Mouse (Mus musculus): ENCODE data around the gene Scube1. TPM values are rescaled to one million over a fixed set of nuclear protein-coding genes. Genes with fewer than 3 reads are reported as not detected.

Scube1 gene
- polyA plus RNA-seq, 2 experiments from 2014 or later: not detected

DNA sequence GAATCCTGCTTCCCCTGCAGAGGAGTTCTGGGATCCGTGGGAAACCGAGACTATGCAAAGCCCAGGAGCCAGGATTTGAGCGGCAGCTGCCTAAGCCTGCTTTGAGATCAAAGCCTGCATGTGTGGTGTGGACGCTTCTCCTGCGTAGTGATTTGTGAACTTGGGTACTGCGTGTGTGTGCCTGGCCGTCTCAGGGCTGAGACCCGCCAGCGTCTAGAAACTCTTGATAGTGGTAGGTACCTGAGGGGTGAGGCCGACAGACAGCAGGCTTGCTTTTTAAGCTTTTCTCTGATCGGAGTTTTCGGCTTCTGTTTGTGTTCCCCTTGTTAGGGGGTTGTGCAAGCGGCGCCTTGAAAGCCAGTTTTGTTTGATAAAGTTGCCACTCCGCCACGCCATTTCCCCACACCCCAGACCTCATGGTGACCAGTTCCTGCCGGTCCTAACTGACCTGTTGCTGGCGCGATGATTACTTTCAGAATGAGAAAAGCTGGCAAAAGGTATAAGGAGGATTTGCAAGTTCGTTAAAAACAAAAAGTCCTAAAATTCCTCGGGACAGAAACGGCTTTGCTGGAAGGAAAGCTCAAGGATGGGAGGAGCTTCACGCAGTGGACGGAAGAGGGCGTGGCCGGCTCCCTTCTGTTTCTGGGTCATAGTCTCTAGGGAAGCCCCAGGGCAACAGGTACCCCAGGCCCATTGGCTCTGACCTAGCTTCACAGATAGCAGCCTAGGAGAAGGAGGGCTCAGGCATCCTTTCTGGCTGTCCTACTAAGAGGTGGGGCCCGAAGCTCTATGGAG, 160.8 kb downstream of the Scube1 start:
- peak; percentile 33 for ATAC-seq

GRCm38 (mm10) chr15:83563327-83563856, 161.4 kb downstream of the Scube1 start, which contains the start of the genes Tspo and Mcat:
Gene Tspo (plus strand): TSS chr15:83563592.
Gene Mcat (minus strand): TSS chr15:83563787.
- peak; percentile 56 for ATAC-seq

DNA sequence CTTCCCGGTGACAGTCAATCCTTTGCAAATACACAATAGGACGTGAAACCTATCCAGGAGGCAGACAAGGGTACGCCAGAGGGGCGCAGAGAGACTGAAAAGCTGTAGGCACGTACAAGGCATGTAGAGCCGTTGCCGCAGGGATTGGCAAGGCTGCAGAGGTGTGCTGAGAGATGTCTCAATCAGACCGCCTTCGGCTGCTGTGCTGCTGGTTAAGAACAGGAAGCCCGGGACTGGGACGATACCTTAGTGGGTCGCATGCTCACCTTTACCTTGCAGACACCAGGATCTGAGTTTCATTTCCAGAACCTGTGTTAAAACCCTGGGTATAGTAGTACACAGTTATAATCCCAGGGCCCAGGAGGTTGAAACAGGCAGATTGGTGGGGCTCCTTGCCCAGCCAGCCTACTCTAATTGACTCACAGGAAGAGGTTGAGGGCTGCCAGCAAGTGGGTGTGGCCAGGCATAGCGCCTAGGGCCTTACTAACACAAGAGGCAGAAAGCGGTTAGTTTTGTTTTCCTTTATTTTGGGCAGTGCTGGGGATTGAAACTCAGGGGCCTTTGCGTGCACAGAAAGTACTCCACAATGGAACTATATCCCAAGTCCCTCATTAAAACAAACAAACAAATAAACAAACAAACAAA, 162.1 kb downstream of the Scube1 start:
- ATAC-seq: peak; percentile 90

DNA sequence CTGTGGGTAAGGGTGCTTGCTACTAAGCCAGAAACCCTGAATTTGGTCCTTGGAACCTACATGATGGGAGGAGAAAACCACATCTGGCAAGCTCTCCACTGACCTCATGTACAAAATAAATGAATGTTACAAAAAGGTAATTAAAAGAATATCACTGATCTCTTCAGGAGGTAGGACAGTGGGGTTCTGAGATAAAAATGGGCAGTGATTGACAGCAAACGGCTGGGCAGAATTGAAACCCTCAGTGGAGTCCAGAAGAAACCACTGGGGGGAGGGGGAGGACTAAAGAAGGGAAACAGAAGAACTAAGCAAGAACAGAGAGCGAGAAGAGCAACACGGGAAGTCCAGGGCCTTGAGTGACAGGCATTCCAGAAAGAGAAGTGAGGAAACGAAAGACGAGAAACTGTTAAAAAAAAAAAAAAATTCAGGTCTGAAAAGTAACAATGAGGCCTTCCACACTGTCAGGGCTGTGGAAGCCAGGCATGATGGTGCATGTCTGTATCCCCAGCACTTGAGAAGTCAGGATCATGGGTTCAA, 163.8 kb downstream of the Scube1 start:
- ATAC-seq: no peak

DNA sequence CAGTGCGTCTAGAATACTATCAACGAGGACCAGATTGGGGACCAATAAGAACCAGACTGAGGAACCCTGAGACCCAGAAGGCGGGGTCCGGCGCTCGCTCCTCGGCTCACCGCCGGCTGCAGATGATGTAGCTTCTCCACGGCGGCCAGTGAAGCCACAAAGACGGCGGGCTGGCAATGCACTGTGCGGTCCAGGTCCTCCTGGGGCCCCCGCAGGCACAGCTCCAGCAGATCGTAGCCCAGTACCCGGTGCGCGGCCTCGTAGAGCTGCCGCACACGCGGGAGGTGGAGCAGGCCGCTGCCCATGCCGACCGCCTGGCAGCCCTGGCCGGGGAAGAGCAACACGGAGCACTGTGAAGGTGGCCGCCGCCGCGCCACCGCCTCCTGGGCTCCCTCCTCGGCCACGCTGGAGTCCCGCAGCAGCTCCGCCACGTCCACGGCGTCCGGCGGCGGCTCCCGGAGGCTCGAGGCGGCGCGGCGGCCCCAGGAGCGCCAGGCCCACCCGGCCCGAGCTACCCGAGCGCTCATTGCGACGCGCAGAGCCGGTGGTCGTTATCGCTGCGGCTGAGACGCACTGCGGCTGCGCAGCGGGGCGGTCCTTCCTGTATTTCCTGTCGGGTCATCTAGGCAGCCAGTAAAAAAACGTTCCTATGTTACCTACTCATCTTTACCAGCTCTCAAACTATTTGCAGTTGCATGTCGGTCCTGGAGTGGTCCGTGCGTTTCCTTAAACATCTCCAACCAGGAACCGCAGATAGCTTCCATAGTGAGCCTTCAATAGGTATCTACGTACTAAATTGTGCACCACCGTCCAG, 169.5 kb downstream of the Scube1 start:
- peak; percentile 96 for ATAC-seq

Other genes starting within 250 kb of the Scube1 start
- gene Ttll1, start 214.1 kb downstream of the Scube1 start, polyA plus RNA-seq (2017; shearing (Covaris generic)): 10 to 100 TPM; 11.4 to 14.4 TPM
- gene Bik, start 198.2 kb downstream of the Scube1 start, polyA plus RNA-seq (2017; shearing (Covaris generic)): 1 to 10 TPM in 1 of 2 experiments, under 1 TPM in 1; 0.90 to 1.5 TPM
- gene Tspo, start 161.4 kb downstream of the Scube1 start, polyA plus RNA-seq (2017; shearing (Covaris generic)): 100 to 1,000 TPM; 259 to 323 TPM
- 1 to 10 TPM; 2.3 to 3.2 TPM for gene Mcat, start 161.2 kb downstream of the Scube1 start, polyA plus RNA-seq (2017; shearing (Covaris generic))
- gene Ttll12, start 129.9 kb downstream of the Scube1 start, polyA plus RNA-seq (2017; shearing (Covaris generic)): 10 to 100 TPM in 1 of 2 experiments, 1 to 10 TPM in 1; 9.0 to 12.2 TPM
- gene Mpped1, start 54.4 kb upstream of the Scube1 start, polyA plus RNA-seq (2017; shearing (Covaris generic)): not detected

All from CD4-positive, CD25-positive, alpha-beta regulatory T cell, adult 4 months (primary cell).